Mouse (Mus musculus) stomach, postnatal 0 days (tissue): ENCODE measurements around the gene Zfand4. TPM values are rescaled to one million over a fixed set of nuclear protein-coding genes. Genes with fewer than 3 reads are reported as not detected.

ENCODE experiments used
- ATAC-seq: fragments of 200-750 bp; cut with Nextera tagmentation; 2 replicates; pipeline ENCODE4 v1.8.0; 2017; ENCODE audit not compliant: low FRiP score, low TSS enrichment
- DNase-seq: peaks from one replicate; pipeline ENCODE4 v3.0.0-alpha.2; 2016; ENCODE audit warnings: low spot score
- H3K27ac ChIP-seq: fragments of 300-500 bp; sonication (generic); replicated peaks from 2 replicates; pipeline ENCODE4 v1.5.1; 2014; ENCODE audit warnings: mild to moderate bottlenecking, control low read depth
- H3K27me3 ChIP-seq: fragments of 300-500 bp; sonication (generic); 2 replicates; pipeline ENCODE4 v1.6.1; 2014; ENCODE audit warnings: low read length; ENCODE audit not compliant: control insufficient read depth, insufficient read depth
- H3K36me3 ChIP-seq: fragments of 300-500 bp; sonication (generic); 2 replicates; pipeline ENCODE4 v1.6.1; 2014; ENCODE audit warnings: low read length, mixed read lengths; ENCODE audit not compliant: control insufficient read depth, insufficient read depth
- H3K4me1 ChIP-seq: fragments of 300-500 bp; sonication (generic); replicated peaks from 2 replicates; pipeline ENCODE4 v1.6.1; 2014; ENCODE audit warnings: antibody characterized with exemption; ENCODE audit not compliant: control insufficient read depth, insufficient read depth
- H3K4me2 ChIP-seq: fragments of 300-500 bp; sonication (generic); replicated peaks from 2 replicates; pipeline ENCODE4 v1.6.1; 2014; ENCODE audit warnings: low read depth, mild to moderate bottlenecking, control low read depth, moderate library complexity
- H3K4me3 ChIP-seq: fragments of 300-500 bp; sonication (generic); 2 replicates; pipeline ENCODE4 v1.5.1; 2014; ENCODE audit warnings: low read depth, low read length, control low read depth
- H3K9ac ChIP-seq: fragments of 300-500 bp; sonication (generic); 2 replicates; pipeline ENCODE4 v1.6.1; 2014; ENCODE audit warnings: mild to moderate bottlenecking, low read length, control low read depth, mixed read lengths
- H3K9me3 ChIP-seq: fragments of 300-500 bp; sonication (generic); 2 replicates; pipeline ENCODE4 v1.6.1; 2016; ENCODE audit warnings: low read length; ENCODE audit not compliant: control insufficient read depth
- CTCF ChIP-seq: IDR thresholded peaks from 2 replicates; pipeline ENCODE4 v1.5.1; 2016; ENCODE audit warnings: antibody characterized with exemption, low read depth, mild to moderate bottlenecking, moderate library complexity
- EP300 ChIP-seq: optimal IDR thresholded peaks from 2 replicates; pipeline ENCODE3; 2016; ENCODE audit warnings: antibody characterized with exemption
- WGBS: fragments of 180-500 bp; shearing (Covaris S2); extraction: QIAGEN DNeasy Blood & Tissue Kit; methylation state at CpG from one replicate; pipeline ENCODE4 v1.1.7; 2014; 5-methylcytosine and 5-hydroxymethylcytosine counted together
- polyA plus RNA-seq: library from polyadenylated mRNA; unstranded; fragments of >200 nt; fragmentation: Nextera tagmentation; extraction: Ambion mirVana; gene quantifications from 2 replicates; pipeline ENCODE4 v1.2.1, GENCODE M21; 2015

Zfand4 gene
- polyA plus RNA-seq, 1 experiment from 2014 or later: 2.1 TPM

- ATAC-seq (no peak), DNase-seq (no peak)
- Histone ChIP-seq H3K4me2 (peak overlapping the region; percentile 17; the same call in 1 of the 2 replicates), H3K4me1 (no peaks in the 10 kb centered on the region), H3K4me3 (no peak overlapping the region), H3K27ac (no peak overlapping the region), H3K27me3 (no peaks in the 10 kb centered on the region), H3K36me3 (no peaks in the 10 kb centered on the region), H3K9ac (no peak overlapping the region), H3K9me3 (no peaks in the 10 kb centered on the region)
- TF ChIP-seq EP300: no peak
- TF ChIP-seq CTCF: no peak
- WGBS: 38% methylated on average over 11 of the region's 11 CpGs
Measured at GRCm38 (mm10) chr6:116266273-116267109, 2.5 kb downstream of the Zfand4 start.

- TF ChIP-seq EP300 (no peak), CTCF (peak; percentile 36)
- DNase-seq: no peak
- no peak overlapping the region for H3K27ac ChIP-seq
- no peak overlapping the region for H3K4me3 ChIP-seq
- 91% methylated on average over 1 of the region's 1 CpGs for WGBS
- no peaks in the 10 kb centered on the region for H3K27me3 ChIP-seq
- H3K4me2 ChIP-seq: no peak overlapping the region
- H3K36me3 ChIP-seq: no peaks in the 10 kb centered on the region
- no peaks in the 10 kb centered on the region for H3K4me1 ChIP-seq
- no peak overlapping the region for H3K9ac ChIP-seq
- ATAC-seq: no peak
- H3K9me3 ChIP-seq: no peaks in the 10 kb centered on the region
Measured at GRCm38 (mm10) chr6:116267110-116267423, 3.0 kb downstream of the Zfand4 start.

GRCm38 (mm10) chr6:116275695-116276094 is 11.7 kb downstream of the Zfand4 start:
- H3K4me3 ChIP-seq: no peak overlapping the region
- no peaks in the 10 kb centered on the region for H3K27me3 ChIP-seq
- H3K4me1 ChIP-seq: no peaks in the 10 kb centered on the region
- H3K36me3 ChIP-seq: no peaks in the 10 kb centered on the region
- H3K9me3 ChIP-seq: no peaks in the 10 kb centered on the region
- no peak overlapping the region for H3K27ac ChIP-seq
- TF ChIP-seq EP300 (no peak), CTCF (no peak)
- no peak for DNase-seq
- H3K4me2 ChIP-seq: no peak overlapping the region
- 79% methylated on average over 4 of the region's 4 CpGs for WGBS
- no peak for ATAC-seq
- H3K9ac ChIP-seq: no peak overlapping the region

GRCm38 (mm10) chr6:116278679-116279317 is 14.8 kb downstream of the Zfand4 start:
- ATAC-seq: no peak
- 77% methylated on average over 5 of the region's 5 CpGs for WGBS
- Histone ChIP-seq H3K27me3 (no peaks in the 10 kb centered on the region), H3K9me3 (no peaks in the 10 kb centered on the region), H3K4me1 (no peaks in the 10 kb centered on the region), H3K27ac (no peak overlapping the region), H3K9ac (no peak overlapping the region), H3K4me3 (no peak overlapping the region), H3K4me2 (no peak overlapping the region), H3K36me3 (no peaks in the 10 kb centered on the region)
- no peak for DNase-seq
- TF ChIP-seq EP300: no peak
- no peak for TF ChIP-seq CTCF

GRCm38 (mm10) chr6:116281014-116281413 is 17.0 kb downstream of the Zfand4 start:
- Histone ChIP-seq H3K9ac (no peak overlapping the region), H3K27me3 (no peaks in the 10 kb centered on the region), H3K27ac (no peak overlapping the region), H3K4me1 (no peaks in the 10 kb centered on the region), H3K9me3 (no peaks in the 10 kb centered on the region), H3K4me2 (no peak overlapping the region), H3K4me3 (no peak overlapping the region), H3K36me3 (no peaks in the 10 kb centered on the region)
- DNase-seq: no peak
- WGBS: 93% methylated on average over 13 of the region's 13 CpGs
- no peak for ATAC-seq
- TF ChIP-seq EP300: no peak
- TF ChIP-seq CTCF: no peak

- no peak overlapping the region for H3K4me2 ChIP-seq
- ATAC-seq (no peak), DNase-seq (no peak)
- no peak overlapping the region for H3K4me3 ChIP-seq
- TF ChIP-seq CTCF (peak; percentile 54), EP300 (no peak)
- H3K36me3 ChIP-seq: no peaks in the 10 kb centered on the region
- H3K4me1 ChIP-seq: no peaks in the 10 kb centered on the region
- H3K9me3 ChIP-seq: no peaks in the 10 kb centered on the region
- WGBS: 47% methylated on average over 4 of the region's 4 CpGs
- no peaks in the 10 kb centered on the region for H3K27me3 ChIP-seq
- no peak overlapping the region for H3K9ac ChIP-seq
- H3K27ac ChIP-seq: no peak overlapping the region
Measured at GRCm38 (mm10) chr6:116282546-116282945, 18.5 kb downstream of the Zfand4 start.
